Mouse (Mus musculus) heart, adult 2 months (tissue): ENCODE data around the gene 1700057G04Rik.

Experiments
- CTCF ChIP-seq: fragments of 200-600 bp; IDR thresholded peaks from 2 replicates; pipeline ENCODE4 v1.8.1; 2022; ENCODE audit warnings: antibody characterized with exemption, mild to moderate bottlenecking, moderate library complexity
- EP300 ChIP-seq: fragments of 200-500 bp; IDR thresholded peaks from 2 replicates; pipeline ENCODE4 v1.6.1; 2011; ENCODE audit warnings: low read depth, low read length, control low read depth; ENCODE audit not compliant: insufficient read depth
- POLR2A ChIP-seq: fragments of 200-500 bp; IDR thresholded peaks from 2 replicates; pipeline ENCODE4 v1.6.1; 2011; ENCODE audit warnings: mild to moderate bottlenecking, low read depth, low read length, control low read depth; ENCODE audit not compliant: insufficient read depth

- TF ChIP-seq EP300 (no peak), CTCF (no peak), POLR2A (no peak)
These were observed 29.8 kb downstream of the 1700057G04Rik start for GRCm38 (mm10) chr9:92338954-92339353.
